Mouse (Mus musculus) limb, embryonic 15.5 days (tissue): ENCODE measurements around the gene Bco1. TPM values are rescaled to one million over a fixed set of nuclear protein-coding genes. Genes with fewer than 3 reads are reported as not detected.

Experiments used
- ATAC-seq: fragments of 200-750 bp; cut with Nextera tagmentation; 2 replicates; pipeline ENCODE4 v1.8.0; 2017; ENCODE audit warnings: low read depth, moderate TSS enrichment; ENCODE audit not compliant: insufficient number of reproducible peaks, low FRiP score, low TSS enrichment
- H3K27ac ChIP-seq: fragments of 300-500 bp; sonication (generic); 2 replicates; pipeline ENCODE4 v1.5.1; 2015; ENCODE audit warnings: moderate library complexity, mild to moderate bottlenecking, inconsistent platforms
- H3K27me3 ChIP-seq: fragments of 300-500 bp; sonication (generic); 2 replicates; pipeline ENCODE4 v1.6.1; 2015; ENCODE audit warnings: inconsistent platforms
- H3K36me3 ChIP-seq: fragments of 300-500 bp; sonication (generic); 2 replicates; pipeline ENCODE4 v1.6.1; 2015; ENCODE audit warnings: inconsistent platforms
- H3K4me1 ChIP-seq: fragments of 300-500 bp; sonication (generic); 2 replicates; pipeline ENCODE4 v1.6.1; 2015; ENCODE audit warnings: inconsistent platforms
- H3K4me2 ChIP-seq: fragments of 300-500 bp; sonication (generic); 2 replicates; pipeline ENCODE4 v1.6.1; 2015; ENCODE audit warnings: mild to moderate bottlenecking, inconsistent platforms
- H3K4me3 ChIP-seq: fragments of 300-500 bp; sonication (generic); 2 replicates; pipeline ENCODE4 v1.5.1; 2015; ENCODE audit warnings: mild to moderate bottlenecking, inconsistent platforms
- H3K9ac ChIP-seq: fragments of 300-500 bp; sonication (generic); 2 replicates; pipeline ENCODE4 v1.6.1; 2015; ENCODE audit warnings: inconsistent platforms
- H3K9me3 ChIP-seq: fragments of 300-500 bp; sonication (generic); 2 replicates; pipeline ENCODE4 v1.6.1; 2016; ENCODE audit warnings: inconsistent platforms
- WGBS: fragments of 180-500 bp; shearing (Covaris S2); methylation state at CpG from one replicate; pipeline ENCODE4 v1.1.7; 2015; 5-methylcytosine and 5-hydroxymethylcytosine counted together
- polyA plus RNA-seq: library from polyadenylated mRNA; unstranded; fragments of >200 nt; fragmentation: Nextera tagmentation; extraction: Ambion mirVana; gene quantifications from 2 replicates; pipeline ENCODE4 v1.2.1, GENCODE M21; 2015

The Bco1 gene
- polyA plus RNA-seq, 1 experiment from 2014 or later = 0.47 TPM

DNA sequence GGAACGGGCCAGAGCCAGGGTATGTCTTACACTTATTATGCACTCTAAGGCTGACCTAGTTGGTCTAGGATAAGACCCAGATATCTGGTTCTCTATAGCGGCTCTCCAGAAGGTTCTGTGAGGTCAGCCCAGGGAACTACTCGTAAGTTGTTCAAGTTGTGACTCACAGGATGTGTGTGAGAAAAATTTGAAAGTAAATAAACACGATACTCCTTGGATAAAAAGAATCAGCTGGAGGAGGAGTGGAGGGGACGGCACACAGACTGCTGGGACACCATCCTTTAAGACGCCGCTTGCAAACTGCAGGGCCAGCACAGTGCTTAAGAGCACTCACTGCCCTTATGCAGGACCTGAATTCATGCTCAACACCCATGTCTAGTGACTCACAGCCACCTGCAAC lies 81.6 kb downstream of the Bco1 start:
- Histone ChIP-seq H3K9me3 (no peaks in the 10 kb centered on the region), H3K4me2 (no peak overlapping the region), H3K27me3 (no peaks in the 10 kb centered on the region), H3K36me3 (peaks cover 7% of the 10 kb centered on the region; the same call in 1 of the 2 replicates), H3K9ac (no peak overlapping the region), H3K27ac (no peak overlapping the region), H3K4me3 (no peak overlapping the region), H3K4me1 (peaks cover 4% of the 10 kb centered on the region; the same call in 1 of the 2 replicates)
- ATAC-seq = no peak
- 90% methylated on average over 7 of the region's 7 CpGs for WGBS

DNA sequence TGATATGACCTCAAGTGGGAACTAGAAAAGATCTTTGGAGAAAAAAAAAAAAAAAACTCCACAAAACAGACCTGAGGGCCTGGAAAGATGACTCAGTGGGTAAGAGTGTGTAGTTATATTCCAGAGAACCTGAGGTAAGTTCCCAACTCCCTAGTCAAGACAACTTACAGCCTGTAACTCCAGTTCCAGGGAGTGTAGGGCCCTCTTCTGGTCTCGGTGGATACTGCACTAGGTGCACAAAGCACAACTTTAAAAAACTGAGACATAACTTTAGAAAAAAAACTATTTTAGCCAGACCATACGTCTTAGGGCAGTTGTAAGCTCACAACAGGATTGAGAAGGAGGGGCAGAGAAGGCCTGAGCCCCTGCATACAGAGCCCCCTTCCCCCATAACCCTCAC lies 82.4 kb downstream of the Bco1 start:
- no peak overlapping the region for H3K9ac ChIP-seq
- no peak overlapping the region for H3K4me2 ChIP-seq
- no peak overlapping the region for H3K27ac ChIP-seq
- no peaks in the 10 kb centered on the region for H3K9me3 ChIP-seq
- 72% methylated on average over 2 of the region's 2 CpGs for WGBS
- no peak for ATAC-seq
- peaks cover 7% of the 10 kb centered on the region for H3K36me3 ChIP-seq
- no peak overlapping the region for H3K4me3 ChIP-seq
- no peaks in the 10 kb centered on the region for H3K27me3 ChIP-seq
- H3K4me1 ChIP-seq = no peaks in the 10 kb centered on the region

DNA sequence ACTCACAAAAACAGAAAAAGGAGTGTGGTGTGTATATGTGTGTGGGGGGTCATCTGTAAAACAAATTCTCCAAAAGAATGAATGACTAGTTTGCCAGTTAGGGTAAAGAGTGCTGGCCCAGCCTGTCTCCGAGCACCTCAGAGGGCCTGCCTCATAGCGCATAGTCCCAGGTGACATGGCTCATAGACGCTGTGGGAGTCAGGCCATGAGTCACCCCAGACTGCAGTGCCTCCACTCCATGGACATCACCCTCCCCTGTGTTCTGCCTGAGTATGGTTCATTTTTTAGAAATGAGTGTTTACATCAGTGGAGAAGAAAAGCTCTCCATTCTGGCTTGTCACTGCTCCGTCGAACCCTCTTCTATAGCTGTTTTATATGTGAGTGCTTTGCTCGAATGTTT lies 83.0 kb downstream of the Bco1 start:
- 88% methylated on average over 6 of the region's 6 CpGs for WGBS
- no peak overlapping the region for H3K9ac ChIP-seq
- H3K27me3 ChIP-seq = no peaks in the 10 kb centered on the region
- no peak overlapping the region for H3K4me2 ChIP-seq
- no peaks in the 10 kb centered on the region for H3K4me1 ChIP-seq
- H3K9me3 ChIP-seq = no peaks in the 10 kb centered on the region
- H3K4me3 ChIP-seq = no peak overlapping the region
- ATAC-seq = no peak
- no peak overlapping the region for H3K27ac ChIP-seq
- H3K36me3 ChIP-seq = peaks cover 13% of the 10 kb centered on the region

DNA sequence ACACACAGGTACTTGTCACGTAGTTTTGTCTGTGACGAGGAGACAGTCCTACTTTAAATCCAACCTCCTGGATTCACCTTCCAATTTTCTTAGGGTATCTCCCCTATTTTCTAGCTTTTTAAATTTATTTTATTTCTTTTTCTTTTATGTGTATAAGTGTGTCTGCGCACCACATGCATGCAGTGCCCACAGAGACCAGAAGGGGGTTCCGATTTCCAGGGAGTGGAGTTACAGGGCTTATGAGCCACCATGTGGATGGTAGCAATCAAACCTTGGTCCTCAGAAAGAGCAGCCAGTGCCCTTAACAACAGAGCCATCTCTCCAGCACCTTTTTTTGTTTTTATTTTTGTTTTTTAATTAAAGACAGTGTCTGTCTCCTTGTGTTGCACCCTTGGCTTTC lies 87.1 kb downstream of the Bco1 start:
- Histone ChIP-seq H3K27me3 (no peaks in the 10 kb centered on the region), H3K9me3 (no peaks in the 10 kb centered on the region), H3K4me1 (no peaks in the 10 kb centered on the region), H3K27ac (no peak overlapping the region), H3K4me3 (no peak overlapping the region), H3K4me2 (no peak overlapping the region), H3K9ac (no peak overlapping the region), H3K36me3 (peaks cover 38% of the 10 kb centered on the region)
- WGBS = 97% methylated on average over 4 of the region's 4 CpGs
- ATAC-seq = no peak

Other genes starting within 250 kb of the Bco1 start
- gene Cmc2, start 174.4 kb upstream of the Bco1 start, polyA plus RNA-seq = 65.3 and 70.7 TPM in 2 replicates
- gene Cenpn, start 174.1 kb upstream of the Bco1 start, polyA plus RNA-seq = 29.8 and 30.1 TPM in 2 replicates
- 9.3 and 9.9 TPM in 2 replicates for gene Atmin, start 152.5 kb upstream of the Bco1 start, polyA plus RNA-seq
- gene 1700030J22Rik, start 116.9 kb upstream of the Bco1 start, polyA plus RNA-seq = 1.7 and 2.1 TPM in 2 replicates
- gene Gcsh, start 102.3 kb upstream of the Bco1 start, polyA plus RNA-seq = 95.5 and 97.2 TPM in 2 replicates
- 0.21 and 0.41 TPM in 2 replicates for gene Pkd1l2, start 13.4 kb upstream of the Bco1 start, polyA plus RNA-seq
- 2.6 and 3.7 TPM in 2 replicates for gene Gan, start 62.3 kb downstream of the Bco1 start, polyA plus RNA-seq
- gene Cmip, start 161.2 kb downstream of the Bco1 start, polyA plus RNA-seq = 18.8 and 20.7 TPM in 2 replicates